Mouse (Mus musculus) midbrain, embryonic 16.5 days (tissue): Measurements from ENCODE around the gene Colgalt2. TPM values are rescaled to one million over a fixed set of nuclear protein-coding genes. Genes with fewer than 3 reads are reported as not detected.

Experiments
- ATAC-seq: fragments of 200-750 bp; cut with Nextera tagmentation; 2 replicates; pipeline ENCODE4 v1.8.0; 2017; ENCODE audit warnings: moderate TSS enrichment
- H3K27ac ChIP-seq: fragments of 300-500 bp; sonication (generic); 2 replicates; pipeline ENCODE4 v1.5.1; 2014; ENCODE audit warnings: mild to moderate bottlenecking, low read length, mixed read lengths
- H3K27me3 ChIP-seq: fragments of 300-500 bp; sonication (generic); 2 replicates; pipeline ENCODE4 v1.6.1; 2014; ENCODE audit warnings: low read depth, low read length, mixed read lengths; ENCODE audit not compliant: control insufficient read depth, insufficient read depth
- H3K36me3 ChIP-seq: fragments of 300-500 bp; sonication (generic); 2 replicates; pipeline ENCODE4 v1.6.1; 2014; ENCODE audit warnings: mild to moderate bottlenecking, low read length, moderate library complexity, mixed read lengths; ENCODE audit not compliant: control insufficient read depth, insufficient read depth
- H3K4me1 ChIP-seq: fragments of 300-500 bp; sonication (generic); 2 replicates; pipeline ENCODE4 v1.6.1; 2014; ENCODE audit warnings: mild to moderate bottlenecking, low read length, mixed read lengths; ENCODE audit not compliant: control insufficient read depth, insufficient read depth
- H3K4me2 ChIP-seq: fragments of 300-500 bp; sonication (generic); 2 replicates; pipeline ENCODE4 v1.6.1; 2014; ENCODE audit warnings: mild to moderate bottlenecking, low read length, mixed read lengths
- H3K4me3 ChIP-seq: fragments of 300-500 bp; sonication (generic); 2 replicates; pipeline ENCODE4 v1.5.1; 2014; ENCODE audit warnings: low read depth, mild to moderate bottlenecking, low read length, moderate library complexity, mixed read lengths
- H3K9ac ChIP-seq: fragments of 300-500 bp; sonication (generic); 2 replicates; pipeline ENCODE4 v1.6.1; 2014; ENCODE audit warnings: low read depth, low read length, mixed read lengths
- H3K9me3 ChIP-seq: fragments of 300-500 bp; sonication (generic); replicated peaks from 2 replicates; pipeline ENCODE4 v1.6.1; 2014; ENCODE audit warnings: mild to moderate bottlenecking, low read length, mixed read lengths; ENCODE audit not compliant: control insufficient read depth, poor library complexity, severe bottlenecking
- WGBS: fragments of 180-500 bp; shearing (Covaris S2); extraction: QIAGEN DNeasy Blood & Tissue Kit; methylation state at CpG from one replicate; pipeline ENCODE4 v1.1.7; 2014; 5-methylcytosine and 5-hydroxymethylcytosine counted together
- polyA plus RNA-seq: library from polyadenylated mRNA; unstranded; fragments of >200 nt; fragmentation: Nextera tagmentation; extraction: Ambion mirVana; gene quantifications from 2 replicates; pipeline ENCODE4 v1.2.1, GENCODE M21; 2015

The Colgalt2 gene
- polyA plus RNA-seq, 1 experiment from 2014 or later: 5.1 TPM

- Histone ChIP-seq H3K9ac (no peak overlapping the region), H3K9me3 (no peaks in the 10 kb centered on the region), H3K4me2 (no peak overlapping the region), H3K27me3 (no peaks in the 10 kb centered on the region), H3K4me1 (no peaks in the 10 kb centered on the region), H3K36me3 (peaks cover 5% of the 10 kb centered on the region; the same call in 1 of the 2 replicates), H3K4me3 (no peak overlapping the region), H3K27ac (no peak overlapping the region)
- no peak for ATAC-seq
- WGBS: 94% methylated on average over 2 of the region's 2 CpGs
Measured at GRCm38 (mm10) chr1:152543449-152544159, 144.0 kb downstream of the Colgalt2 start.

DNA sequence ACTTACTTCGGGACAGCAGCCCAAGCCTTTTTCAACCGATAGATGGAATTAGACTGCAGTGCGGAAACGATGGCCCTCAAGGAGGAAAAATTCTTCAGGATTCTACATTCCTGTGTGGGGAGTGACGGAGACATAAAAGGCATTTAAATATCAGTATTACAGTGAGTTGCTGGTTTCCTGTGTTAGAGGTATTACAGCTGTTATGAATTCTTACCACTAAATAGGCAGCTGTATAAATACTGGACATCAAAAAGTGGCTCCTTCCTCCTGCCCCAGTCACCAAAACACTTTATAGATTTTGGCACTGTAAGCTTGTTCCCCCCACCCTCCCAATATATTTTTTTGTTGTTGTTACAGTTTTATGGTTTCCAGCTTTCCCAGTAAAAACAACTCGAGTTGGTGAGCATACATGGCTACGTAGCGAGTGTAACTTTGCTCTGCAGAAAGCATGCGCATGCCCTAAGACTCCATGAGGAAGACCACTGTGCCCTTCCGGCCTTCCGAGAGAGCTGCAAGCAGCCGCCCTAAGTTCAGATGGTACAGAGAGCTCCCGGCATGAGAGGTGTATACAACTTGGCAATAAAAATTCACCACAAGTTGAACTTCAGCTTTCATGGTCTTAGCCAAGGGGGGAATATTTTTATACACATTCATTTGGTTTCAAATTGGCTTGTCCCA is 149.6 kb downstream of the Colgalt2 start:
- H3K9ac ChIP-seq: no peak overlapping the region
- no peak overlapping the region for H3K27ac ChIP-seq
- H3K4me1 ChIP-seq: no peaks in the 10 kb centered on the region
- ATAC-seq: no peak
- no peaks in the 10 kb centered on the region for H3K9me3 ChIP-seq
- H3K27me3 ChIP-seq: no peaks in the 10 kb centered on the region
- no peak overlapping the region for H3K4me3 ChIP-seq
- no peak overlapping the region for H3K4me2 ChIP-seq
- WGBS: 92% methylated on average over 13 of the region's 13 CpGs
- peaks cover 2% of the 10 kb centered on the region; the same call in 1 of the 2 replicates for H3K36me3 ChIP-seq

- no peak for ATAC-seq
- Histone ChIP-seq H3K36me3 (peaks cover 2% of the 10 kb centered on the region; the same call in 1 of the 2 replicates), H3K27ac (no peak overlapping the region), H3K4me3 (no peak overlapping the region), H3K9ac (no peak overlapping the region), H3K4me2 (no peak overlapping the region), H3K9me3 (no peaks in the 10 kb centered on the region), H3K4me1 (no peaks in the 10 kb centered on the region), H3K27me3 (no peaks in the 10 kb centered on the region)
- 99% methylated on average over 2 of the region's 2 CpGs for WGBS
Measured at GRCm38 (mm10) chr1:152550544-152550943, 150.9 kb downstream of the Colgalt2 start.

- ATAC-seq: no peak
- peaks cover under 1% of the 10 kb centered on the region; the same call in 1 of the 2 replicates for H3K4me1 ChIP-seq
- H3K4me2 ChIP-seq: no peak overlapping the region
- H3K4me3 ChIP-seq: no peak overlapping the region
- no peaks in the 10 kb centered on the region for H3K9me3 ChIP-seq
- H3K36me3 ChIP-seq: peaks cover 2% of the 10 kb centered on the region; the same call in 1 of the 2 replicates
- no peak overlapping the region for H3K9ac ChIP-seq
- WGBS: 83% methylated on average over 3 of the region's 3 CpGs
- no peak overlapping the region for H3K27ac ChIP-seq
- H3K27me3 ChIP-seq: no peaks in the 10 kb centered on the region
Measured at GRCm38 (mm10) chr1:152550973-152551372, 151.3 kb downstream of the Colgalt2 start.

DNA sequence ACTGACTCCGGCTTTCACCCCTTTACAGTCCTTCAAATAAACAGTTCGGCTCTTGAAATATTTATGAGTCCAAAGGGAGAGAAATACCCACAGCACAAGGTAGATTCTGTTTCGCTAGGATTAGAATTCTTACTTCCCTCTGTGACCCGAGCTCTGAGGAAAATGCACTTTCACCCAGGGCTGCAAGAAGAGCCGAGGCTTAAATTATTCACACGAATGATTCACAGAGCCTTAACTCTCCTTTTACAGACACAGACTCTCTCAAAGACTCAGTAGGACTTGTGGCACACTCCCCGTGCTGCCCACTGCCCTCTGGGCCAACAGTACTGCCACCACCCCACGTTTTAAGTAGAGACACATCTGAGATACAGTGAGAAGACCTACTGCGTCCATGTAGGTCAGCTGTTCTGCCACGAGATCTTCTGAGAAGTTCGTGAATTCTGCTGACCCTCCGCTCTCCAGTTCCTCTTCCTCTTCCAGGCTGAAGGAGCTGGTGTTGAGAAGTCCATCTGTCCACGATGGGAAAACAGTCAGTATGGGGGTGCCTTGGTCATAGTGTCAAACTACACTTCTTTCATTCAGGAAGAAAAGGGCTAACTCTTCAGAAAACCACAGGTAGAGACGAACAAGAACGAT is 154.4 kb downstream of the Colgalt2 start:
- no peak overlapping the region for H3K4me2 ChIP-seq
- H3K9me3 ChIP-seq: no peaks in the 10 kb centered on the region
- H3K9ac ChIP-seq: no peak overlapping the region
- H3K4me3 ChIP-seq: no peak overlapping the region
- no peak for ATAC-seq
- peaks cover 9% of the 10 kb centered on the region for H3K4me1 ChIP-seq
- no peaks in the 10 kb centered on the region for H3K36me3 ChIP-seq
- no peaks in the 10 kb centered on the region for H3K27me3 ChIP-seq
- no peak overlapping the region for H3K27ac ChIP-seq
- WGBS: 70% methylated on average over 15 of the region's 15 CpGs

DNA sequence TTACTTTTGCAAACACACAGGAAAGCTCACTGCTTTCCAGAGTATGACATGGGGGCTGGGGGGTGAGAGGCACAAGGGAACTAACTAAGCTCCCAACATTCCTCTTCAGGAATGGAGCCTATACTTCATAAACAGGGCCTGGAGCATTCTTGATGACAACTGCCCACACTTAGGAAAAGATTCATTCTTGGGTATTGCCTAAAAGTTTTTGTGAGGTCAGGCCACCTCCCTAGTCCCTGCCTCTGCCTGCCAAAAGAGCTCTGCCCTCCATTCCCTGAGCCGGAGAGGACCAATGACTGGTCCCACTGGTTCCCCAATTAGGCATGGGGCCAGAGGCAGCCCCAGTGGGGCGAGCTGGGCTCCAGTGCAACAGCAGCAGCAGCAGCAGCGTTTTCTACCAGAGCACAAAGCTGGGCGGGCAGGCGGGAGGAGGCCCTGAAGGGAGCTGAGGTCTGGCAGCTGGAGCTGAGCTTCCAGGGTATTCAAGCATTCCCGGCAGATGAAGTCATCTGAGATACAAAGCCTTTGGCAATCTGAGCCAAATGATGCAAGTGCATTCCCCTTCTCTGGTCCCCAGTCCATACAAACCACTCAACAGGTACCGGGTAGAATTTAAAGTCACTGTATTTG is 156.4 kb downstream of the Colgalt2 start:
- Histone ChIP-seq H3K9me3 (no peaks in the 10 kb centered on the region), H3K27ac (peak overlapping the region; percentile 68)

GRCm38 (mm10) chr1:152556576-152557281 is 157.1 kb downstream of the Colgalt2 start:
- ATAC-seq: peak; percentile 58; the same call in 1 of the 2 replicates
- H3K4me2 ChIP-seq: peak overlapping the region; percentile 5; the same call in 1 of the 2 replicates
- WGBS: 34% methylated on average over 14 of the region's 14 CpGs
- H3K4me1 ChIP-seq: peaks cover 11% of the 10 kb centered on the region
- H3K4me3 ChIP-seq: no peak overlapping the region
- H3K9me3 ChIP-seq: no peaks in the 10 kb centered on the region
- H3K27me3 ChIP-seq: no peaks in the 10 kb centered on the region
- H3K27ac ChIP-seq: peak overlapping the region; percentile 68
- H3K36me3 ChIP-seq: no peaks in the 10 kb centered on the region
- H3K9ac ChIP-seq: no peak overlapping the region

More for the DNA sequence above, 156.4 kb downstream of the Colgalt2 start:
- peaks cover 9% of the 10 kb centered on the region for H3K4me1 ChIP-seq
- H3K4me3 ChIP-seq: no peak overlapping the region
- no peaks in the 10 kb centered on the region for H3K36me3 ChIP-seq
- WGBS: 10% methylated on average over 7 of the region's 7 CpGs
- peak; percentile 80 for ATAC-seq
- H3K27me3 ChIP-seq: no peaks in the 10 kb centered on the region
- no peak overlapping the region for H3K9ac ChIP-seq
- peak overlapping the region; percentile 5; the same call in 1 of the 2 replicates for H3K4me2 ChIP-seq
